Mouse (Mus musculus): Measurements from ENCODE around the gene Dusp22.

GRCm38 (mm10) chr13:30737257-30737656 is 77.5 kb downstream of the Dusp22 start:
- TF ChIP-seq CTCF (IDR thresholded peaks at IDR 0.05; ENCODE audit: insufficient read depth, low read length) (no peak), POLR2A (IDR thresholded peaks at IDR 0.05; ENCODE audit: borderline replicate concordance, extremely low read depth, low read depth, low read length) (no peak)

Measured in lung, adult 2 months (tissue).